Mouse (Mus musculus): ENCODE data around the gene Bbs12.

The Bbs12 gene

GRCm38 (mm10) chr3:37326627-37327026, 14.3 kb downstream of the Bbs12 start:
- no peak for DNase-seq

DNA sequence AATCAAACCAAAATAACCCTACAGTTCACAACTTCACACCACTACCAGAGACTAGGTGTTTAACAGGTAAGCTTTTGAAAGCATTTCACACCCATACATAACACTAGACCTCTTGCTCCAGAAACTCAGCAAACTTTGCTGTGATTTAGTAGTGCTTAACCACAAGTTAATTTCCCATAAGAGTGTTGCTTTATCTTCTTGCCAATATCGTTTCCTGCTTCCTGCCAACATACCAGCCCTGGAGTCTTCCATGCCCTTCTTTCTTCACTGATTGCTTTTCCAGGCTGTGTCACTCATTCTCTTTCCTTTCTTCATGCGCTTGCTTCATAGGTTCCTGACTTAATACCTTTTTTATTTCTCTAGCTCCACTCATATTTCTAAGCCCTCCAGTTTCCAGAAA, 16.1 kb downstream of the Bbs12 start:
- DNase-seq, result no peak

GRCm38 (mm10) chr3:37329963-37330362, 17.6 kb downstream of the Bbs12 start:
- no peak for DNase-seq

GRCm38 (mm10) chr3:37331999-37332449, 19.7 kb downstream of the Bbs12 start:
- no peak for DNase-seq

DNA sequence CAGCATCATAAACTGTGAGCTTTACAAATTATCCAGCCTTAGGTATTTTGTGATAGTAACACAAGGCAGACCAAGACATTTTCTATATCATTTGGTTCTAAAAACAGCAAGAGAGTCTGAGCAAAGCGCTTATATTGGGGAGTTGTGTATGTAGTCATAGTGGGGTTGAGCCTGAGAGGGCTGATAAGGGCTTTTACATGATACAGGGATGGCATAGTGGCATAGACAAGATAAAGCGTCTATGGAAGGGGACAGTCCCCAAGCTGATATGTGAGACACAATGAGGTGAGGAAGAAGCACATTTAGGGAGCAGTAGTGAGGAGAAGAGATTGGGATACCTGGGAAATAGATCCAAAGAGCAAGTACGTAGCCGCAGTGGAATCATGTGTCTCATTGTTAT, 21.7 kb downstream of the Bbs12 start:
- no peak for DNase-seq

DNA sequence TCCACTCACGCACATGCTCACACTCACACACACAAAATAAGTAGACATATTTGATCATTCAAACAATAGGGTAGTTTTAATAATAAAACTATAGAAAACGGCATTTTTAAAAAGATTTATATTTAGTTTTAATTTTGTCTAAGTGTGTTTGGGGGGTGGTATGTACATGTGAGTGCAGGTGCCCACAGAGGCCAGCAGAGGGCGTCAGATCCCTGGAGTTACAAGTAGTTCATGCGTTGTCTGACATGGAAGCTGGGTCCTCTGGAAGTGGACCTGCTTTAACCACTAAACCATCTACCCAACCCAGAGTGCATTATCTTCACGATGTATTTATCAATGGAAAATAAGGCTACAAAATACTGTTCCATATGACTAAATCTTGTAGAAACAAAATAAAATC, 28.8 kb downstream of the Bbs12 start:
- no peak for DNase-seq

DNA sequence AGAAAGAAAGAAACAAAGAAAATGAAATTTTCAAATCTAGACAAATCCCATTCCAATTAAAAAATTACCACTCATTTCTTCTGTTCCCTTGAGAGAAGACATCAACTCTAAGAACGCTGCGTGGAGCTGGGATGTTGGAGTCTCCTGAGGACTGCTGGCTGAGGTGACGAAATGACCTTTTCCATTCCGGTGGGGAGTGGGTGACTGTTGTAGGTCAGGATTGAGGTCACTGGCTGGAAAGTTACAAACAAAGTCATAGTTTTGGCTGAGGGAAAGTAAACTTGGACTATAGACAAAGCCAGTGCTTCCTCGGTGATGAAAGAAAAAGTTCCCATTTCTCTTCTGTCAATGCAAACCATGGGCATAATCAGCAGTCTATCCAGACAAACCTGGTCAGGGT, 30.5 kb downstream of the Bbs12 start:
- DNase-seq, result no peak

- no peak for DNase-seq
Observed at GRCm38 (mm10) chr3:37347671-37348070, 35.3 kb downstream of the Bbs12 start.

GRCm38 (mm10) chr3:37348221-37349165, 36.1 kb downstream of the Bbs12 start, which contains the start of gene Fgf2:
Gene Fgf2, plus strand, starts transcription at chr3:37348346.
- DNase-seq, result peak; percentile 57

DNA sequence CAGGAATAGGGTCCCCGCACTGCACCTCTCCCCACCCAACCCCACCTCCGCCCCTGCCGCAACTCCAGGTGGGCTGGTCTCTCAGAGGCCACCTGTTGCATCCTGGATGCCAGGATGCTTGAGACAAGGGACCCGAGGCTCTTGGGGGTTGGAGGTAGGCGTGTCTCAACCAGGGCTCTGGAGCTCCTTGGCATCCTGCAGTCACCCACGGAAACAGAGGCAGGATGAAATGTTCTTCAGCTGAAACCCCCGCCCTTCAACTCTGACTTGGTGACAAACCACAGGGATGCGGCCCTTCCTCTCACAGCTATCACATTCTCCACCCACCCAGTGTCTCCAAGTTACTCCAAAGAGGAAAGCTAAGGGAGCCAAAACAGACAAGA, 36.8 kb downstream of the Bbs12 start:
- no peak for DNase-seq

GRCm38 (mm10) chr3:37350386-37350785, 38.0 kb downstream of the Bbs12 start:
- DNase-seq, result no peak

DNA sequence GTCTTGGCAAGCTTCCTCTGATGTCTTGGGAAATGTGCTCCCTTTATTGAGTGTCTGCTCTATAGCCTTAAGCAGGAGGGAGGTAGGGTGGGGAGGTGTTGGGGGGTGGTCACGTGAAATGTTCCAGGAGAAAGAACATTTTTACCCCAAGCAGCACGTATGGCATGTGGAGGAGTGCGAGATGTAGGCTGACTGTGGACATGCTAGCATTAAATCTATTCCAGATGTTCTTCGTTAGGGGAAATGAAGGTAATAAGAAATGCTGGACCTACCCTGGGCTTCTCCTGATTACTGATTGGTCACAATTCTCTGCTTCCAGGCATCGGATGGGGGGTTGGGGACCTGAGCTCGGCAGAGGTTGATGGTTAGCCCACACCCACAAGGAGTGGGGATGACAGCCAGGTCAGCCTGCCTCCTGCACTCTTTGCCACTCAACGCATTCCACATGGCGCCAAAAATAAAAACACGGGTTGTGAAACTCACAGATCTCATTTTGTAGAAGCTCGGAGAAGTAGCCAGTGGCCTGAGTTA, 41.7 kb downstream of the Bbs12 start:
- no peak for DNase-seq

DNA sequence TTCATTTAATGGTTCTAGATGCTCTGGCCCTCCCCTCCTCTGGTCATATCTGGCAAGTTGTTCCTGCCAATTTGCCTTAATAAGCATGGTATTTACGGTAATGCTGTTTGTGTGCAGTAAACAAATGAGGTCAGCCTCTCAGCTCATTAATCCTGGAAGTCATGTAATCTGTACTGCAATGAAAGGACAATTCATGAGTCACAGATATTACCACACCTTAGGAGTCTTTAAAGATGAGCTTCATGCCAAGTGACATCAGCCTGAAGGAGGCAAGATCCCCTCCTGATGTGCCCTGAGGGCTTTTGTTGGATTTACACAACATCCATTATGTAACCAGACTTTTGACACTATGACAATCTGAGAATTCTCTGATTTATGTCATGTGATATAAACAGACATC, 42.4 kb downstream of the Bbs12 start:
- DNase-seq, result no peak

DNA sequence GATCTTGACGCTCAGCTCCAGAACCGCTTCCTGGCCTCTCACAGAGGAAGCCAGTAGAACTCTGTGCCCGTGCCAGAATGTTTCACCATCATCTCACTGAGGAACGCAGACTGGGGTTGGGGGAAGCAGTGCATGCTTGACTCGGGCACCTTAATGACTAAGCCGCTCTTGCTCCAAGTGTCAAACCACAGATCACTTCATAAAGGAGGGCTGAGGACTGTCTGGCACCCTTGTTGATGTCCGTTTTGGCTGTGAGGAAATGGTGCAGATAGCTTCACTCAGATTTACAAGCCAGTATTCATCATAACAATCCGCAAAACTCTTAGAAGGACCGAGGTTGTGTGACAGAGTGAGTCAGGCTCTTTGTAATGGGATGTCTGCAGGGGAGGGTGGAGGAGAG, 48.4 kb downstream of the Bbs12 start:
- no peak for DNase-seq

GRCm38 (mm10) chr3:37365144-37365543, 52.8 kb downstream of the Bbs12 start:
- no peak for DNase-seq

DNA sequence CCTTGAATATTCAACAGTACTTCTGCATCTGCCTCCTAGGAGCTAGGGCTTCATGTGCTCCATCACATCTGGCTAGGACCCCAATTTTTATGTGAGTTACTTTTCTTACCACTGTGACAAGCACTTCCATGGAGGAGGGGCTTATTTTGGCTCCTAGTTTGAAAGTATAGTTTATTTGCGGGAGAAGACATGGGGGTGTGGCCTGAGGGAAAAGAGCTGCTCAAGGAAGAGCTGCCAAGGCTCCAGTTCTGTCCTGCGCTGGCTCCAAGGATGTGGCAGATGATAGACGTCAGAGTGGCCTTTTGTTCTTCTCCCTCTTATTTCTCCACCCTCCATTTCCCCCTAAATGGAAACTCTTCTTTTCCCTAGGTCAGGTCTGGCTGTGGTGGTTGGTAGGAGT, 53.6 kb downstream of the Bbs12 start:
- DNase-seq, result no peak

GRCm38 (mm10) chr3:37366381-37367053, 54.2 kb downstream of the Bbs12 start:
- DNase-seq, result no peak

GRCm38 (mm10) chr3:37370407-37370806, 58.1 kb downstream of the Bbs12 start:
- DNase-seq, result no peak
